Comparison of ENCODE assay signal across 32 mouse cellular contexts in the genomic region with DNA sequence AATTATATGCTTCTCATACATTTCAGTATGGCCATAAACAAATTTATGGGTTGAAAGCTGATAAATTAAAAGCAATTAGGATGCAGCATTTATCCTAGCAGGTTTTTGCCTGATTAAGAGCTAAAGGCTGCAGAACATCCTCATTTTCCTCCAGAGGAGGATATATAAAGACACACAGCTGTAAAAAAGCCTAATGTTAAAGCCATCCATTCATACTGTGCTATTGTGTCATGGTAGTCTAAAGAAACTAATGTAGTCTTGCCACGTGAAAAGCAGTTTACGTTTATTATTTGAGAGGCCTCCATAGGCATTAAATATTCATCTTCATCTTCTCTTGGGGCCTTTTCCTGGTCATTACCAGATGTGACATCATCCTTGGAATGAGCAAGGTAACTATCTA.
"Had no signal": no experiment of that assay in that cellular context is flagged by ENCODE, and none has a peak within 500 bp of the region (broad histone marks: within the 10 kb centered on the region; RNA-seq: fewer than 3 reads in every experiment).

No protein-coding gene starts in this region.

- ATAC-seq: liver, embryonic 12.5 days; liver, postnatal 0 days; lung, postnatal 0 days; midbrain, embryonic 13.5 days; midbrain, embryonic 15.5 days; midbrain, embryonic 16.5 days had no signal

- DNase-seq: left cerebral cortex, postnatal 4 days; liver; liver, embryonic 13.5 days; liver, postnatal 0 days; lung, adult 18-20 months; lung, adult 2 months; lung, embryonic 14.5 days; lung, postnatal 10 days; lung, postnatal 14 days; lung, postnatal 36 days; lung, postnatal 4 days; midbrain, embryonic 14.5 days had no signal

- H3K4me3 ChIP-seq: left cerebral cortex, adult 2 months; limb, embryonic 10.5 days; limb, embryonic 12.5 days; limb, embryonic 13.5 days; limb, embryonic 15.5 days; liver, embryonic 12.5 days; liver, embryonic 13.5 days; liver, embryonic 15.5 days; lung, embryonic 15.5 days; megakaryocyte, embryonic 14.5 days; midbrain, embryonic 10.5 days; midbrain, embryonic 12.5 days; midbrain, embryonic 13.5 days; midbrain, embryonic 15.5 days; myocyte had no signal

- H3K9ac ChIP-seq: limb, embryonic 12.5 days; limb, embryonic 13.5 days; limb, embryonic 15.5 days; liver, embryonic 12.5 days; liver, embryonic 13.5 days; liver, embryonic 14.5 days; liver, embryonic 15.5 days; liver, postnatal 0 days; lung, embryonic 14.5 days; lung, embryonic 15.5 days; midbrain, embryonic 12.5 days; midbrain, embryonic 13.5 days; midbrain, embryonic 15.5 days had no signal

- H3K4me2 ChIP-seq: limb, embryonic 12.5 days; limb, embryonic 13.5 days; limb, embryonic 15.5 days; liver, embryonic 11.5 days; liver, embryonic 12.5 days; liver, embryonic 13.5 days; liver, embryonic 15.5 days; lung, embryonic 14.5 days; lung, embryonic 15.5 days; midbrain, embryonic 11.5 days; midbrain, embryonic 12.5 days; midbrain, embryonic 13.5 days; midbrain, embryonic 15.5 days had no signal

- H3K9me3 ChIP-seq: limb, embryonic 10.5 days; limb, embryonic 12.5 days; limb, embryonic 13.5 days; limb, embryonic 15.5 days; liver, embryonic 12.5 days; liver, embryonic 13.5 days; liver, embryonic 15.5 days; lung, embryonic 15.5 days; midbrain, embryonic 10.5 days; midbrain, embryonic 12.5 days; midbrain, embryonic 13.5 days; midbrain, embryonic 15.5 days had no signal

- H3K27me3 ChIP-seq: limb, embryonic 12.5 days; limb, embryonic 13.5 days; limb, embryonic 15.5 days; liver, embryonic 12.5 days; liver, embryonic 13.5 days; liver, embryonic 15.5 days; lung, embryonic 15.5 days; megakaryocyte, embryonic 14.5 days; midbrain, embryonic 12.5 days; midbrain, embryonic 13.5 days; midbrain, embryonic 15.5 days had no signal

- H3K36me3 ChIP-seq: limb, embryonic 10.5 days; limb, embryonic 12.5 days; limb, embryonic 13.5 days; limb, embryonic 15.5 days; liver, embryonic 12.5 days; liver, embryonic 13.5 days; liver, embryonic 15.5 days; lung, embryonic 15.5 days; midbrain, embryonic 10.5 days; midbrain, embryonic 12.5 days; midbrain, embryonic 13.5 days; midbrain, embryonic 15.5 days had no signal

- H3K27ac ChIP-seq: left cerebral cortex, adult 2 months; limb, embryonic 10.5 days; limb, embryonic 12.5 days; limb, embryonic 13.5 days; limb, embryonic 15.5 days; liver, embryonic 12.5 days; liver, embryonic 13.5 days; liver, embryonic 14.5 days; liver, embryonic 15.5 days; lung, embryonic 15.5 days; macrophage; midbrain, embryonic 10.5 days; midbrain, embryonic 12.5 days; midbrain, embryonic 13.5 days; midbrain, embryonic 15.5 days had no signal

- H3K4me1 ChIP-seq: limb, embryonic 10.5 days; limb, embryonic 12.5 days; limb, embryonic 13.5 days; limb, embryonic 15.5 days; liver, embryonic 12.5 days; liver, embryonic 13.5 days; liver, embryonic 15.5 days; lung, embryonic 15.5 days; megakaryocyte, embryonic 14.5 days; midbrain, embryonic 10.5 days; midbrain, embryonic 12.5 days; midbrain, embryonic 13.5 days; midbrain, embryonic 15.5 days had no signal
